Mouse (Mus musculus): ENCODE measurements at regions not wholly inside any gene's neighbourhood (a gene's known extent, or its start where the extent isn't known, plus 50 kb on each side); places are given as distances from the start of the nearest gene placed in this dataset.

- Histone ChIP-seq H3K36me3 (no peaks in the 10 kb centered on the region), H3K4me1 (replicated peaks) (no peaks in the 10 kb centered on the region), H3K9me3 (no peaks in the 10 kb centered on the region), H3K4me2 (no peak overlapping the region), H3K27ac (replicated peaks) (no peak overlapping the region), H3K4me3 (no peak overlapping the region), H3K9ac (no peak overlapping the region), H3K27me3 (no peaks in the 10 kb centered on the region)
- 78% methylated on average over 1 of the region's 1 CpGs for WGBS
- no peak for ATAC-seq (ENCODE audit: low FRiP score, low read depth)
These were observed 65.6 kb downstream of the En1 start for GRCm38 (mm10) chr1:120667776-120668175.

- no peak overlapping the region for H3K27ac ChIP-seq (replicated peaks)
- no peak overlapping the region for H3K4me3 ChIP-seq
- ATAC-seq (ENCODE audit: low FRiP score, low read depth), result no peak
- H3K36me3 ChIP-seq, result no peaks in the 10 kb centered on the region
- 75% methylated on average over 10 of the region's 12 CpGs for WGBS
- no peaks in the 10 kb centered on the region for H3K9me3 ChIP-seq
- H3K4me1 ChIP-seq (replicated peaks), result no peaks in the 10 kb centered on the region
- no peak overlapping the region for H3K9ac ChIP-seq
- H3K27me3 ChIP-seq, result no peaks in the 10 kb centered on the region
- H3K4me2 ChIP-seq, result no peak overlapping the region
These were observed 81.5 kb downstream of the En1 start for GRCm38 (mm10) chr1:120683532-120684245.

GRCm38 (mm10) chr1:120685650-120686244 is 83.5 kb downstream of the En1 start:
- Histone ChIP-seq H3K27ac (replicated peaks) (no peak overlapping the region), H3K4me3 (no peak overlapping the region), H3K36me3 (no peaks in the 10 kb centered on the region), H3K4me1 (replicated peaks) (no peaks in the 10 kb centered on the region), H3K9me3 (no peaks in the 10 kb centered on the region), H3K9ac (no peak overlapping the region), H3K4me2 (no peak overlapping the region), H3K27me3 (no peaks in the 10 kb centered on the region)
- WGBS, result 56% methylated on average over 6 of the region's 6 CpGs
- no peak for ATAC-seq (ENCODE audit: low FRiP score, low read depth)

GRCm38 (mm10) chr1:120691571-120691970 is 89.4 kb downstream of the En1 start:
- ATAC-seq (ENCODE audit: low FRiP score, low read depth), result no peak
- no peak overlapping the region for H3K4me3 ChIP-seq

GRCm38 (mm10) chr1:120698189-120698588 is 96.0 kb downstream of the En1 start:
- H3K27me3 ChIP-seq, result no peaks in the 10 kb centered on the region
- WGBS, result 75% methylated on average over 4 of the region's 4 CpGs

More at GRCm38 (mm10) chr1:120691571-120691970, 89.4 kb downstream of the En1 start:
- H3K4me2 ChIP-seq, result no peak overlapping the region
- H3K27ac ChIP-seq (replicated peaks), result no peak overlapping the region
- H3K27me3 ChIP-seq, result no peaks in the 10 kb centered on the region
- H3K36me3 ChIP-seq, result no peaks in the 10 kb centered on the region
- no peak overlapping the region for H3K9ac ChIP-seq
- H3K9me3 ChIP-seq, result no peaks in the 10 kb centered on the region
- no peaks in the 10 kb centered on the region for H3K4me1 ChIP-seq (replicated peaks)
- WGBS, result 89% methylated on average over 2 of the region's 2 CpGs

GRCm38 (mm10) chr1:120704201-120704600 is 102.0 kb downstream of the En1 start:
- H3K27me3 ChIP-seq, result no peaks in the 10 kb centered on the region
- H3K9ac ChIP-seq, result no peak overlapping the region
- H3K27ac ChIP-seq (replicated peaks), result no peak overlapping the region
- H3K4me3 ChIP-seq, result no peak overlapping the region
- ATAC-seq (ENCODE audit: low FRiP score, low read depth), result no peak
- no peaks in the 10 kb centered on the region for H3K36me3 ChIP-seq
- 54% methylated on average over 5 of the region's 5 CpGs for WGBS
- H3K4me2 ChIP-seq, result no peak overlapping the region
- no peaks in the 10 kb centered on the region for H3K4me1 ChIP-seq (replicated peaks)
- no peaks in the 10 kb centered on the region for H3K9me3 ChIP-seq

More at GRCm38 (mm10) chr1:120698189-120698588, 96.0 kb downstream of the En1 start:
- no peak overlapping the region for H3K9ac ChIP-seq
- no peak overlapping the region for H3K27ac ChIP-seq (replicated peaks)
- no peak overlapping the region for H3K4me3 ChIP-seq
- H3K4me1 ChIP-seq (replicated peaks), result no peaks in the 10 kb centered on the region
- H3K9me3 ChIP-seq, result no peaks in the 10 kb centered on the region
- no peak overlapping the region for H3K4me2 ChIP-seq
- no peak for ATAC-seq (ENCODE audit: low FRiP score, low read depth)
- no peaks in the 10 kb centered on the region for H3K36me3 ChIP-seq

- Histone ChIP-seq H3K27ac (replicated peaks) (no peak overlapping the region), H3K4me1 (replicated peaks) (no peaks in the 10 kb centered on the region), H3K27me3 (no peaks in the 10 kb centered on the region), H3K4me3 (no peak overlapping the region), H3K36me3 (no peaks in the 10 kb centered on the region), H3K9me3 (no peaks in the 10 kb centered on the region), H3K9ac (no peak overlapping the region), H3K4me2 (no peak overlapping the region)
- WGBS, result 77% methylated on average over 1 of the region's 1 CpGs
- no peak for ATAC-seq (ENCODE audit: low FRiP score, low read depth)
These were observed 103.8 kb downstream of the En1 start for GRCm38 (mm10) chr1:120706011-120706410.

GRCm38 (mm10) chr1:120708511-120708910 is 106.3 kb downstream of the En1 start:
- no peaks in the 10 kb centered on the region for H3K9me3 ChIP-seq
- H3K27me3 ChIP-seq, result no peaks in the 10 kb centered on the region
- no peak overlapping the region for H3K27ac ChIP-seq (replicated peaks)
- 71% methylated on average over 5 of the region's 5 CpGs for WGBS
- no peak for ATAC-seq (ENCODE audit: low FRiP score, low read depth)
- H3K4me1 ChIP-seq (replicated peaks), result no peaks in the 10 kb centered on the region
- no peak overlapping the region for H3K9ac ChIP-seq
- H3K4me2 ChIP-seq, result no peak overlapping the region
- no peaks in the 10 kb centered on the region for H3K36me3 ChIP-seq
- H3K4me3 ChIP-seq, result no peak overlapping the region

GRCm38 (mm10) chr1:120715105-120715877 is 113.1 kb downstream of the En1 start:
- no peaks in the 10 kb centered on the region for H3K27me3 ChIP-seq
- no peaks in the 10 kb centered on the region for H3K9me3 ChIP-seq
- H3K4me1 ChIP-seq (replicated peaks), result no peaks in the 10 kb centered on the region
- no peak overlapping the region for H3K27ac ChIP-seq (replicated peaks)
- no peak overlapping the region for H3K4me3 ChIP-seq
- H3K9ac ChIP-seq, result no peak overlapping the region
- no peaks in the 10 kb centered on the region for H3K36me3 ChIP-seq
- 82% methylated on average over 9 of the region's 9 CpGs for WGBS
- no peak for ATAC-seq (ENCODE audit: low FRiP score, low read depth)
- no peak overlapping the region for H3K4me2 ChIP-seq

GRCm38 (mm10) chr1:120726777-120727176 is 124.6 kb downstream of the En1 start:
- 91% methylated on average over 7 of the region's 7 CpGs for WGBS
- H3K27ac ChIP-seq (replicated peaks), result no peak overlapping the region
- H3K4me2 ChIP-seq, result no peak overlapping the region
- H3K36me3 ChIP-seq, result no peaks in the 10 kb centered on the region
- no peak overlapping the region for H3K4me3 ChIP-seq
- H3K27me3 ChIP-seq, result no peaks in the 10 kb centered on the region
- H3K4me1 ChIP-seq (replicated peaks), result no peaks in the 10 kb centered on the region
- H3K9me3 ChIP-seq, result no peaks in the 10 kb centered on the region
- no peak for ATAC-seq (ENCODE audit: low FRiP score, low read depth)
- H3K9ac ChIP-seq, result no peak overlapping the region

GRCm38 (mm10) chr1:120727427-120727826 is 125.2 kb downstream of the En1 start:
- no peak overlapping the region for H3K4me3 ChIP-seq
- H3K36me3 ChIP-seq, result no peaks in the 10 kb centered on the region
- WGBS, result 80% methylated on average over 8 of the region's 8 CpGs
- H3K4me1 ChIP-seq (replicated peaks), result no peaks in the 10 kb centered on the region
- no peaks in the 10 kb centered on the region for H3K9me3 ChIP-seq
- no peak overlapping the region for H3K4me2 ChIP-seq
- H3K9ac ChIP-seq, result no peak overlapping the region
- ATAC-seq (ENCODE audit: low FRiP score, low read depth), result no peak
- H3K27me3 ChIP-seq, result no peaks in the 10 kb centered on the region
- H3K27ac ChIP-seq (replicated peaks), result no peak overlapping the region

GRCm38 (mm10) chr1:120732003-120732402 is 129.8 kb downstream of the En1 start:
- Histone ChIP-seq H3K36me3 (no peaks in the 10 kb centered on the region), H3K9me3 (no peaks in the 10 kb centered on the region), H3K4me2 (no peak overlapping the region), H3K4me1 (replicated peaks) (no peaks in the 10 kb centered on the region), H3K27me3 (no peaks in the 10 kb centered on the region), H3K9ac (no peak overlapping the region), H3K4me3 (no peak overlapping the region), H3K27ac (replicated peaks) (no peak overlapping the region)
- no peak for ATAC-seq (ENCODE audit: low FRiP score, low read depth)
- 68% methylated on average over 1 of the region's 1 CpGs for WGBS
